Mouse (Mus musculus) ES-Bruce4 (cell line): ENCODE results near the gene Chil3.
"Not testable (repeated sequence)": the region's sequence is repeated elsewhere in the genome, so short reads cannot be mapped to it uniquely, and the experiment has no call there.

Source experiments
- CTCF ChIP-seq: IDR thresholded peaks from one replicate; pipeline ENCODE4 v1.8.1; 2011; ENCODE audit warnings: low read depth, low read length
- POLR2A ChIP-seq: IDR thresholded peaks from one replicate; pipeline ENCODE4 v1.8.1; 2011; ENCODE audit warnings: low read length; ENCODE audit not compliant: insufficient read depth

GRCm38 (mm10) chr3:106174971-106175370 lies 7.6 kb upstream of the Chil3 start:
- TF ChIP-seq CTCF, POLR2A: not testable (repeated sequence)
